Mouse (Mus musculus) intestine, postnatal 0 days (tissue): Measurements from ENCODE around the gene Ccdc96. TPM values are rescaled to one million over a fixed set of nuclear protein-coding genes. Genes with fewer than 3 reads are reported as not detected.

Source experiments
- ATAC-seq: fragments of 200-750 bp; cut with Nextera tagmentation; 2 replicates; pipeline ENCODE4 v1.8.0; 2017; ENCODE audit warnings: mild to moderate bottlenecking, moderate TSS enrichment, moderate library complexity
- H3K27ac ChIP-seq: fragments of 300-500 bp; sonication (generic); 2 replicates; pipeline ENCODE4 v1.5.1; 2014; ENCODE audit warnings: mild to moderate bottlenecking, low read depth, low read length, moderate library complexity
- H3K27me3 ChIP-seq: fragments of 300-500 bp; sonication (generic); replicated peaks from 2 replicates; pipeline ENCODE4 v1.6.1; 2014; ENCODE audit warnings: low read length, mixed read lengths; ENCODE audit not compliant: control insufficient read depth, insufficient read depth
- H3K36me3 ChIP-seq: fragments of 300-500 bp; sonication (generic); 2 replicates; pipeline ENCODE4 v1.6.1; 2014; ENCODE audit warnings: mild to moderate bottlenecking, moderate library complexity; ENCODE audit not compliant: control insufficient read depth, insufficient read depth
- H3K4me1 ChIP-seq: fragments of 300-500 bp; sonication (generic); replicated peaks from 2 replicates; pipeline ENCODE4 v1.6.1; 2014; ENCODE audit warnings: antibody characterized with exemption, low read length, mixed read lengths; ENCODE audit not compliant: control insufficient read depth, insufficient read depth
- H3K4me2 ChIP-seq: fragments of 300-500 bp; sonication (generic); replicated peaks from 2 replicates; pipeline ENCODE4 v1.6.1; 2014; ENCODE audit warnings: low read depth, mild to moderate bottlenecking, moderate library complexity
- H3K4me3 ChIP-seq: fragments of 300-500 bp; sonication (generic); 2 replicates; pipeline ENCODE4 v1.5.1; 2014; ENCODE audit warnings: low read depth, low read length
- H3K9ac ChIP-seq: fragments of 300-500 bp; sonication (generic); 2 replicates; pipeline ENCODE4 v1.6.1; 2014; ENCODE audit warnings: mild to moderate bottlenecking, low read depth, low read length
- H3K9me3 ChIP-seq: fragments of 300-500 bp; sonication (generic); 2 replicates; pipeline ENCODE4 v1.6.1; 2016; ENCODE audit warnings: mixed run types; ENCODE audit not compliant: control insufficient read depth
- CTCF ChIP-seq: sonication (generic); IDR thresholded peaks from 2 replicates; pipeline ENCODE4 v1.5.1; 2016; ENCODE audit warnings: low read depth, mild to moderate bottlenecking, control low read depth, antibody characterized with exemption, moderate library complexity
- WGBS: fragments of 180-500 bp; shearing (Covaris S2); extraction: QIAGEN DNeasy Blood & Tissue Kit; methylation state at CpG from one replicate; pipeline ENCODE4 v1.1.7; 2014; 5-methylcytosine and 5-hydroxymethylcytosine counted together
- polyA plus RNA-seq: library from polyadenylated mRNA; unstranded; fragments of >200 nt; fragmentation: Nextera tagmentation; extraction: Ambion mirVana; gene quantifications from 2 replicates; pipeline ENCODE4 v1.2.1, GENCODE M21; 2015

Ccdc96 gene
- polyA plus RNA-seq, 1 experiment from 2014 or later = 0.22 TPM

GRCm38 (mm10) chr5:36529698-36530097 is 45.3 kb downstream of the Ccdc96 start:
- peak overlapping the region; percentile 91 for H3K4me2 ChIP-seq
- H3K27me3 ChIP-seq = no peaks in the 10 kb centered on the region
- H3K9ac ChIP-seq = peak overlapping the region; percentile 70
- no peak for ATAC-seq
- TF ChIP-seq CTCF = no peak
- no peaks in the 10 kb centered on the region for H3K9me3 ChIP-seq
- peak overlapping the region; percentile 46 for H3K27ac ChIP-seq
- WGBS = 6% methylated on average over 5 of the region's 5 CpGs
- peaks cover 5% of the 10 kb centered on the region; the same call in 1 of the 2 replicates for H3K36me3 ChIP-seq
- H3K4me3 ChIP-seq = peak overlapping the region; percentile 71
- peaks cover 12% of the 10 kb centered on the region; the same call in 1 of the 2 replicates for H3K4me1 ChIP-seq

- H3K9ac ChIP-seq = peak overlapping the region; percentile 70
- TF ChIP-seq CTCF = no peak
- no peaks in the 10 kb centered on the region for H3K27me3 ChIP-seq
- peaks cover 12% of the 10 kb centered on the region; the same call in 1 of the 2 replicates for H3K4me1 ChIP-seq
- H3K4me2 ChIP-seq = peak overlapping the region; percentile 91
- H3K27ac ChIP-seq = peak overlapping the region; percentile 46
- ATAC-seq = peak; percentile 94
- H3K4me3 ChIP-seq = peak overlapping the region; percentile 71
- no peaks in the 10 kb centered on the region for H3K9me3 ChIP-seq
- H3K36me3 ChIP-seq = no peaks in the 10 kb centered on the region
- under 1% methylated on average over 28 of the region's 28 CpGs for WGBS
These were observed 45.9 kb downstream of the Ccdc96 start for GRCm38 (mm10) chr5:36530129-36530751.

GRCm38 (mm10) chr5:36534455-36535030 is 50.2 kb downstream of the Ccdc96 start:
- H3K27me3 ChIP-seq = no peaks in the 10 kb centered on the region
- H3K4me2 ChIP-seq = no peak overlapping the region
- H3K27ac ChIP-seq = no peak overlapping the region
- peaks cover 4% of the 10 kb centered on the region; the same call in 1 of the 2 replicates for H3K4me1 ChIP-seq
- no peak overlapping the region for H3K9ac ChIP-seq
- no peaks in the 10 kb centered on the region for H3K9me3 ChIP-seq
- H3K4me3 ChIP-seq = no peak overlapping the region
- 71% methylated on average over 6 of the region's 6 CpGs for WGBS
- TF ChIP-seq CTCF = no peak
- no peak for ATAC-seq
- H3K36me3 ChIP-seq = no peaks in the 10 kb centered on the region

- Histone ChIP-seq H3K4me3 (no peak overlapping the region), H3K27ac (no peak overlapping the region), H3K4me1 (no peaks in the 10 kb centered on the region), H3K4me2 (no peak overlapping the region), H3K9ac (no peak overlapping the region), H3K36me3 (peaks cover 4% of the 10 kb centered on the region; the same call in 1 of the 2 replicates), H3K27me3 (no peaks in the 10 kb centered on the region), H3K9me3 (no peaks in the 10 kb centered on the region)
- WGBS = 88% methylated on average over 6 of the region's 6 CpGs
- no peak for ATAC-seq
- TF ChIP-seq CTCF = no peak
These were observed 51.2 kb downstream of the Ccdc96 start for GRCm38 (mm10) chr5:36535438-36536176.

GRCm38 (mm10) chr5:36536424-36536823 is 52.0 kb downstream of the Ccdc96 start:
- no peaks in the 10 kb centered on the region for H3K9me3 ChIP-seq
- no peak for TF ChIP-seq CTCF
- no peak for ATAC-seq
- H3K4me1 ChIP-seq = no peaks in the 10 kb centered on the region
- no peak overlapping the region for H3K4me2 ChIP-seq
- H3K9ac ChIP-seq = no peak overlapping the region
- WGBS = 78% methylated on average over 3 of the region's 3 CpGs
- H3K27ac ChIP-seq = no peak overlapping the region
- H3K27me3 ChIP-seq = no peaks in the 10 kb centered on the region
- H3K36me3 ChIP-seq = peaks cover 4% of the 10 kb centered on the region; the same call in 1 of the 2 replicates
- no peak overlapping the region for H3K4me3 ChIP-seq

Other genes with a start within 250 kb of the Ccdc96 start
- 3.5 and 3.7 TPM in 2 replicates for gene Sorcs2, start 86.4 kb upstream of the Ccdc96 start, polyA plus RNA-seq
- gene Grpel1, start 19.6 kb upstream of the Ccdc96 start, polyA plus RNA-seq = 46.6 and 48.8 TPM in 2 replicates
- 2.0 and 2.3 TPM in 2 replicates for gene Tada2b, start 303 bp upstream of the Ccdc96 start, polyA plus RNA-seq
- 16.8 and 17.2 TPM in 2 replicates for gene Tbc1d14, start 108.7 kb downstream of the Ccdc96 start, polyA plus RNA-seq
- gene D5Ertd579e, start 211.4 kb downstream of the Ccdc96 start, polyA plus RNA-seq = 19.6 and 22.5 TPM in 2 replicates